Mouse (Mus musculus) layer of hippocampus, adult 2 months (tissue): Measurements from ENCODE around the gene Lrrc75b. TPM values are rescaled to one million over a fixed set of nuclear protein-coding genes. Genes with fewer than 3 reads are reported as not detected.
"Not testable (repeated sequence)": the region's sequence is repeated elsewhere in the genome, so short reads cannot be mapped to it uniquely, and the experiment has no call there.

Experiments
- DNase-seq, 2 experiments: peaks; one replicate each; pipeline ENCODE4 v3.0.0; 2022; ENCODE audit warnings: low spot score in 2 of 2
- H3K27ac ChIP-seq: fragments of 200-600 bp; 2 replicates; pipeline ENCODE4 v1.8.1; 2022
- H3K4me3 ChIP-seq: fragments of 200-600 bp; 2 replicates; pipeline ENCODE4 v1.8.1; 2022; ENCODE audit warnings: mild to moderate bottlenecking
- CTCF ChIP-seq: fragments of 200-600 bp; conservative IDR thresholded peaks from 2 replicates; pipeline ENCODE4 v1.8.1; 2022; ENCODE audit warnings: antibody characterized with exemption, mild to moderate bottlenecking, moderate library complexity
- total RNA-seq, 2 experiments: library from RNA; stranded (reverse); gene quantifications; 2 replicates each; pipeline ENCODE4 v1.2.3; 2021

Gene Lrrc75b
- total RNA-seq, 2 experiments from 2014 or later: 9.7 to 12.0 TPM

DNA sequence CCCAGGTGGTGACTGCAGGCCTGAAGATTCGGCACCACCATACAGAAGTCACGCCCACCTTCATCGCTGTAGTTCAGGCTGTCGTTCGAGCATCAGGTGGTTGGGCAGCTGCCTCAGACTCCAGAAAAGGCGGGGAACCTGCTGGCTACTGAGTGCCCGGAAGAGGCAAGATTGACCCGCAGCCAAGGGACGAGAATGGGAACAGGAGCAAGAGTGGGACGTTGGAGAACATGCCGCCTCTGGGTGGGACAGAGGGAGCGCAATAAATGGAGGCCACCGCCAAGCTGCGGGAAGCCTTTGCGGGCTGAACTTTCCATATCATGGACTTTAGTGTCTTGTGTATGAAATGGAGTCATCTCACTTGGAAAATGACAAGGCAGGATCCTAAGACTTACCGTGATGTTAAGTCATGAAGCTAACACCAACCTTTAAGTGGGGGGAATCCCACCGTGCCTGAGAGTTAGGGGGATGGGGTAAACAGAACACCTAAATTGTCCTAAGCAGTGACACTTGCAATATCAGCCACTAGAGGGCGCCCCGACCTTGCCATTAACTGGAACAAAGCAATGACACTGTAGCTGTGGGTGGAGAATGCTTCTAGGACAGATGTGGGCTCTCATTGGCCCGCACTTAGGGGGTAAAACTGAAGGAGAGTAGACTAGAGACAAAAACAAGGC lies 25.9 kb upstream of the Lrrc75b start:
- H3K27ac ChIP-seq: no peak overlapping the region
- H3K4me3 ChIP-seq: peak overlapping the region; percentile 30
- peak; percentile 99 for TF ChIP-seq CTCF
- peak; percentile 82 to 92 for DNase-seq

GRCm38 (mm10) chr10:75579129-75579528 lies 19.0 kb upstream of the Lrrc75b start:
- Histone ChIP-seq H3K27ac (no peak overlapping the region), H3K4me3 (no peak overlapping the region)
- TF ChIP-seq CTCF: no peak
- no peak for DNase-seq

GRCm38 (mm10) chr10:75573965-75574364 lies 13.8 kb upstream of the Lrrc75b start:
- no peak for TF ChIP-seq CTCF
- Histone ChIP-seq H3K27ac (no peak overlapping the region), H3K4me3 (no peak overlapping the region)
- DNase-seq: no peak

DNA sequence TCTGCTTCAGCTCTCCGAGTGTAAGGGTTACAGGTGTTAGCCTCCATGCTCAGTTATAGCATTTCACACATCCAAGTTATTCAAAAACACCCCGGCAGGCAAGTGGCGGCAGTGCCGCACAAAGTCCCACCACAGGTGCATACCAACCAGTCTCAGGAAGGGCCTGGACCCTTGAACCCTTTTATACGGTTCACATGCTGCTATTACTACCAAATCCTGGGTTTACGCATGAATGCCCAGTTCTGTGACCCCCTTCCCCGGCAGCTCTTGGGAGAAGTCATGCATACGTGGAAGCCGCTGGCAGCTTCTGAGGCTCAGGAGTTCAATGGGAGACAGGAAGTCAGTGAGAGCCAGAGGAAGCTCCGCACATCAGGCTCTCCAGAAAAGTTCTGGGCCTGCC lies 13.1 kb upstream of the Lrrc75b start:
- H3K27ac ChIP-seq: no peak overlapping the region
- no peak for DNase-seq
- no peak for TF ChIP-seq CTCF
- no peak overlapping the region for H3K4me3 ChIP-seq

DNA sequence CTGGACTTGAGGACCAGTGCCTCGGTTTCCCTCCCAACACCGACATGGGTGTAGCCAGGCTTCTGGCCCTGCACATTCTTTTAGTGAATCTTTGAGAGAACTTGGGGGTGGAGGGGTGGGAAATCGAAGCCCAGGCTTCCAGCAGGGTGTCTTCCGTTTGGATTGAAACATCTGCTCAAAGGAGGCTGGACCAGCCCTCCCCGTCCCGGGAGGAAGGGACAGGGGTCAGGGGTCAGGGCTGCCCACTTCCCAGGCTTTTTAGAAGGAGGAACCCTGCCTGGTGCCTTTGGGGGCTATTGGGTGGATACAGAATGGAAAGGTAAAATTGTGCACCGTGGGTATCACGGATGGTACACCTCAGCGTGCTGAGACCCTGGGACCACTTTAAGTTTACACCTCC lies 11.8 kb upstream of the Lrrc75b start:
- Histone ChIP-seq H3K4me3 (no peak overlapping the region), H3K27ac (no peak overlapping the region)
- TF ChIP-seq CTCF: no peak
- no peak for DNase-seq

DNA sequence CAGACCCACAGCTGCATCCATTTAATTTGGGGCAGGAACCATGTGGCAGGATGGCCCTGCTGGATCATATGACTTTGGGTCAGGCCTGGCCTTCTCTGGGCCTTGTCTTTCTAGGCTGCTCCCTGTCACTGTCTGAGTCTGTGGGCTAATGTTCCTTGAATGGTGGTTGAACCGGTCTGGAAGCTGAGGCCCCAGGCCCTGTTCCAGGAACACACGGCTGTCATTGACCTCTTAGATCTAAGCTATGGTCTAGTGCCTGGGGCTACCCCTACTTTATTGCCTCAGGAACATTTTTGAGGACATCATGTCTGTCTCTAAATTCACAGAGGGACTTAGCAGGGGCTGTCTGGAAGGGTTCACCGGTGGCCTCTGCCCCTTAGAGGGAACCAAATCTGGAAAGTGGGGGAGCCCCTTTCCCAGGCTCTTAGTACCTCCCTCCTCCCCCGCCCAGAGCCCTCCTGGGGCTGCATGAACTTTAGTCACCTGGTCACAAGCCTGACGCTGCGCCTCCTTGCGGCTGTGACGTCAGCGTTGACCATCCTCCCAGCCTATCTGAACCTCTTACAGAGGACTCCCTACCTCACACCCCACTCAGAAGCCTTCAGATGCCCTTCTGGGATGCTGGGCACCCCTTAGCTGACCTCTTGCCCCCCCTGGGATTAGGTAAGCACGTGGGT lies 11.0 kb upstream of the Lrrc75b start:
- no peak for TF ChIP-seq CTCF
- DNase-seq: no peak
- Histone ChIP-seq H3K4me3 (no peak overlapping the region), H3K27ac (no peak overlapping the region)

- no peak for DNase-seq
- no peak for TF ChIP-seq CTCF
- no peak overlapping the region for H3K4me3 ChIP-seq
- H3K27ac ChIP-seq: no peak overlapping the region
These were observed 8.7 kb upstream of the Lrrc75b start for GRCm38 (mm10) chr10:75568851-75569250.

DNA sequence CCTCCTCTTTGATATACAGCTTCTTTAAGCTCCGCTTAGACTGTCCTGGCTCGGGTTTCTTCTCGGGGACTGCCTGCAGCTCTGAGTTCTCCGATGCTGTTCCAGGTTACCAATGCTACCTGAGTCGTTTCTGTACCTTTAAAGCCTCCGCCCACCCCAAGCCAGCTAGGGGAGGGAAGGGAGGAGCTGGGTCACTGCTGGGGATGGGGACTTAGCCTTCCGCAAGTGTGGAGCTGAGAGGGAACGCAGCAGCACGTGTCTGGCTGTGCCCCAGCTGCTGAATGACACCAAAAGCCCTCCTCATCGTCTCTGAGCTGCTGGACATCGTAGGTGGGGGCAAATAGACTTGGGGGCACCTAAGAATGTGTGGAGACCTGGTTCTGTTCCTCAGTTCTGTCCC lies 8.3 kb upstream of the Lrrc75b start:
- no peak for TF ChIP-seq CTCF
- Histone ChIP-seq H3K4me3 (no peak overlapping the region), H3K27ac (no peak overlapping the region)
- no peak for DNase-seq

DNA sequence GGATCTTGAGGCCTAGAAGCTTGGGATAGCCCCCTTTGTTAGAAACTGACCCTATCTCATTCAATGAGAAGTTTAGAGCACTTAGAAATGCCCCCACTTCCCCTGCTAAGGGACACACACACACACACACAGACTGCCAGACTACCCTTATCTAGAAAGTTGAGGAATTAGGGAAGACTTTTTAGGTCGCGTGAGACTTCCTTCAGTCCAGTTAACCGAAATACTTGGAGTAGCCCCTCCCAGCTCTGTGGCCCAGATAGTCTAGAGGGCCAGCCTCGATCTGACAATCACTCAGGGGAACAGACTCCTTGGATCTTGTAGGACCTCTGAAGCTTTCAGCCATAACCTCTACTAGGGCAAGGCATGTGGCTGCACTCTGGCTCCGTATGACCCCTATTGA lies 7.9 kb upstream of the Lrrc75b start:
- TF ChIP-seq CTCF: no peak
- H3K4me3 ChIP-seq: no peak overlapping the region
- no peak for DNase-seq
- H3K27ac ChIP-seq: no peak overlapping the region

GRCm38 (mm10) chr10:75566765-75567164 lies 6.6 kb upstream of the Lrrc75b start:
- TF ChIP-seq CTCF: peak; percentile 50
- H3K27ac ChIP-seq, H3K4me3 ChIP-seq, DNase-seq: not testable (repeated sequence)

DNA sequence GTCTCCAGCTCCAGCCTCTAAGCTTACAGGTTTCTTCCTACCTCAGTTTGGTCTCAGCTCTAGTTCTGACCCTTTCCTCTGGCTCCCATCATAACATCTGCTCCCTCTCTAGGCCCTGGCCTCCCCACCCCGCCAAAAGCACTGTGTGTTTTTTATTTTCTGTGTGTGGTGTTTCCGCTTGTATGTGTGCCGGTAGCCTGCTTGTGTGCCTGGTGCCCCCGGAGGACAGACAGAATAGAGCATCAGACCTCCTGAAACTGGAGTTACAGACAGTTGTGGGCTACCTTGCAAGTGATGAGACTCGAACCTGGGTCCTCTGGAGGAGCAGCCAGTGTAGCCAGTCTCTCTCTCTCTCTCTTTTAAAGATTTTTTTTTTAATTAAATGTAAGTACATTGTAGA lies 6.2 kb upstream of the Lrrc75b start:
- DNase-seq: no peak
- no peak for TF ChIP-seq CTCF
- Histone ChIP-seq H3K4me3 (no peak overlapping the region), H3K27ac (no peak overlapping the region)

DNA sequence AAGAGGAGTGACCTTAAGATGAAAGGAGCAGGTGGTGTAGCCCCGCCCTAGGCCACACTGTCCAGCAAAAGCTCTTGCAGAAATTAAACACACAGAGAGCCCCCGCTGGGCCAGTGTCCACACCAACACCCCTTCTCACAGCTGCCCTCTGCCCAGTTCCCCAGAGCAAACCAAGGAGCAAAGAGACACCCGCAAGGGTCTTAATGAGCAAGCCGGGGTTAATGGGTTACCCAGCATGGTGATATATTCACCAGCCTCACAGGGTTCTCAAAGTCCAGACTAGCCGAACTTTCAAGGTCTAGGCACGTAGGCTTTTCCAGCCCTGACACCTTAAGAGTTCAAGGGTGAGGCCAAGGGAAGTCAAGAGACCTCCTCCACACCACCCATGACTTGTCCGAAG lies 5.8 kb upstream of the Lrrc75b start:
- no peak for DNase-seq
- no peak overlapping the region for H3K4me3 ChIP-seq
- no peak for TF ChIP-seq CTCF

DNA sequence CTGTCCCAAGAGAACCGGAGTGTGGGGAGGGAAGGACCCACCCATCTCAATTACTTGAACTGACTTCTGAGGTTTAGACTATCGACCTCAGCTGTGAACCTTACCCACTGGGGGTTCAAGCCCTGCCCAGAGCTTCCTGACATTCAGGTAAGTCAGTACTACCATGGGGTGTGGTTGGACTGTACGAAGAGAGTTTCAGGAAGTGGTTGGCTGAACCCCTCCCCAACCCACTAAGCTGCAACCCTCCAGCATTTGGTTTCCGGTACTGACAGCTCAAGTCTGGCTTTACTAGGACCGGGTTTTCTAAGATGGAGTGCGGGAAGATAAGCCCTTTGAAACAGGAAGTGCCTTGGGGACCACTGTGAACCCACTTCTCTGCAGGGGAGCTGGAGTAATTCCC lies 5.3 kb upstream of the Lrrc75b start:
- no peak for TF ChIP-seq CTCF
- no peak for DNase-seq
- no peak overlapping the region for H3K27ac ChIP-seq
- no peak overlapping the region for H3K4me3 ChIP-seq

More for the DNA sequence above, 5.8 kb upstream of the Lrrc75b start:
- H3K27ac ChIP-seq: no peak overlapping the region

DNA sequence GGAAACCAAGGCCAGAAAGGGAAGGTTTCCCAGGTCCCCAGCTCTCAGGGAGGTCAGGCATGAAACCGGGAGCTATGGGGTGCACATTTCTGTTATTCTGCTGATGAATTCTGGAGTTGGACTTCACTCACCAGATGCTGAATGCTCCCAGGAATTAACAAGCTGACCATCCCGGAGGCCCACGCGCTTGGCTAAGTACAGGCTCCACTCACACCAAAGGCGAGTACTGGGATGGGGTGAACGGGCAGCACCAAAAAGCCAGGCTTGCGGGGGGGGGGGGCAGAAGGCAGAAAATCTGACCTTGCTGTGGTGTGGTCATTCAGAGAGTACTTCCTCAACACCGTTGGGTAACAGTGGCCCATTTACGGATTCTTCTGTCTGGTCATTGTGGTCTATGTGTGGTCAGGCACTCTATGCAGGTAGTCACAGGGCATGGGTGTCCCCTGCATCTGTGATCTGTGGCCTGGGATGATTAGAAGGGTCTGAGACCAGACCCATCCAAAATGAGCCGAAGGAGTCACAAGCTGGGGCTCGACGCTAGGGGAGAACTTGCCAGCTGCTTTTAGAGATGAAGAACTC lies 4.6 kb upstream of the Lrrc75b start:
- no peak for DNase-seq
- no peak overlapping the region for H3K27ac ChIP-seq
- no peak for TF ChIP-seq CTCF
- H3K4me3 ChIP-seq: no peak overlapping the region
